Mouse (Mus musculus) ES-Bruce4 (cell line): ENCODE measurements around the gene Selenbp1.

Source experiments
- CTCF ChIP-seq: IDR thresholded peaks from one replicate; pipeline ENCODE4 v1.8.1; 2011; ENCODE audit warnings: low read depth, low read length
- EP300 ChIP-seq: IDR thresholded peaks from 2 replicates; pipeline ENCODE4 v1.6.1; 2011; ENCODE audit warnings: low read depth, low read length; ENCODE audit not compliant: insufficient read depth
- POLR2A ChIP-seq: IDR thresholded peaks from one replicate; pipeline ENCODE4 v1.8.1; 2011; ENCODE audit warnings: low read length; ENCODE audit not compliant: insufficient read depth

- no peak for TF ChIP-seq POLR2A
- no peak for TF ChIP-seq CTCF
- no peak for TF ChIP-seq EP300
Observed at GRCm38 (mm10) chr3:94918845-94919244, 14.0 kb upstream of the Selenbp1 start.
